Mouse (Mus musculus) CH12.LX (cell line): ENCODE data around the gene Polr2b. TPM values are rescaled to one million over a fixed set of nuclear protein-coding genes. Genes with fewer than 3 reads are reported as not detected.

Source experiments
- DNase-seq: peaks from one replicate; pipeline ENCODE4 v3.0.0-alpha.2; 2013; ENCODE audit errors: extremely low read depth
- H3K27ac ChIP-seq: 2 replicates; pipeline ENCODE4 v1.5.1; 2012; ENCODE audit warnings: low read depth, mild to moderate bottlenecking, control low read depth, moderate library complexity; ENCODE audit not compliant: insufficient read depth
- H3K27me3 ChIP-seq: replicated peaks from 2 replicates; pipeline ENCODE3; 2012; ENCODE audit warnings: inconsistent platforms
- H3K36me3 ChIP-seq, 2 experiments: replicated peaks in 1 of 2; 2 replicates each; pipeline versions ENCODE3 to v1.6.1; 2012; ENCODE audit warnings: inconsistent platforms in 1 of 2, low read length in 1 of 2, mild to moderate bottlenecking in 1 of 2, mixed read lengths in 1 of 2, moderate library complexity in 1 of 2; ENCODE audit not compliant: control insufficient read depth in 1 of 2, insufficient read depth in 1 of 2
- H3K4me1 ChIP-seq, 2 experiments: 2 replicates each; pipeline ENCODE4 v1.6.1; 2012; ENCODE audit warnings: inconsistent platforms in 1 of 2, moderate library complexity in 1 of 2; ENCODE audit not compliant: insufficient read depth in 2 of 2, control insufficient read depth in 1 of 2
- H3K4me2 ChIP-seq: 2 replicates; pipeline ENCODE4 v1.6.1; 2012; ENCODE audit warnings: low read depth, mild to moderate bottlenecking, control low read depth; ENCODE audit not compliant: poor library complexity, insufficient read depth, severe bottlenecking
- H3K4me3 ChIP-seq, 3 experiments: fragments of 150-350 bp in 1 of 3; sonication (generic) in 1 of 3; replicated peaks in 1 of 3; 2 replicates each; pipeline versions ENCODE3 to v1.5.1; 2011 to 2012; ENCODE audit warnings: low read depth in 2 of 3, low read length in 2 of 3, mild to moderate bottlenecking in 2 of 3, moderate library complexity in 2 of 3, control low read depth in 1 of 3, improper control_type of control experiment in 1 of 3, inconsistent platforms in 1 of 3, mixed read lengths in 1 of 3; ENCODE audit not compliant: poor library complexity in 1 of 3
- H3K79me2 ChIP-seq: replicated peaks from 2 replicates; pipeline ENCODE4 v1.6.1; 2012; ENCODE audit warnings: mild to moderate bottlenecking, moderate library complexity; ENCODE audit not compliant: control insufficient read depth, poor library complexity, insufficient read depth, severe bottlenecking; ENCODE audit errors: extremely low read depth
- H3K9ac ChIP-seq: 2 replicates; pipeline ENCODE4 v1.6.1; 2012; ENCODE audit warnings: low read depth, mild to moderate bottlenecking, control low read depth, moderate library complexity; ENCODE audit not compliant: insufficient read depth
- H3K9me3 ChIP-seq: replicated peaks from 2 replicates; pipeline ENCODE3; 2012; ENCODE audit warnings: low read length, inconsistent platforms, mixed read lengths
- BHLHE40 ChIP-seq: IDR thresholded peaks from 2 replicates; pipeline ENCODE4 v1.6.1; 2011; ENCODE audit warnings: mild to moderate bottlenecking, low read depth, low read length, improper control_type of control experiment
- CHD1 ChIP-seq: IDR thresholded peaks from 2 replicates; pipeline ENCODE4 v1.6.1; 2012; ENCODE audit warnings: low read depth, low read length, improper control_type of control experiment, inconsistent platforms
- CHD2 ChIP-seq: IDR thresholded peaks from 2 replicates; pipeline ENCODE4 v1.6.1; 2011; ENCODE audit warnings: low read length, improper control_type of control experiment
- CTCF ChIP-seq, 2 experiments: IDR thresholded peaks in 1 of 2; conservative IDR thresholded peaks in 1 of 2; 2 replicates each; pipeline ENCODE4 v1.5.1; 2011 to 2012; ENCODE audit warnings: low read depth in 2 of 2, low read length in 2 of 2, improper control_type of control experiment in 1 of 2, inconsistent platforms in 1 of 2, mild to moderate bottlenecking in 1 of 2, moderate library complexity in 1 of 2
- E2F4 ChIP-seq: IDR thresholded peaks from 2 replicates; pipeline ENCODE4 v1.6.1; 2011; ENCODE audit warnings: low read depth, low read length, improper control_type of control experiment; ENCODE audit not compliant: insufficient replicate concordance
- ELF1 ChIP-seq: IDR thresholded peaks from 2 replicates; pipeline ENCODE4 v1.6.1; 2014; ENCODE audit warnings: low read depth, mild to moderate bottlenecking, inconsistent platforms, low read length, improper control_type of control experiment
- EP300 ChIP-seq: IDR thresholded peaks from 2 replicates; pipeline ENCODE4 v1.6.1; 2011; ENCODE audit warnings: low read length, improper control_type of control experiment
- ETS1 ChIP-seq: conservative IDR thresholded peaks from 2 replicates; pipeline ENCODE4 v1.6.1; 2012; ENCODE audit warnings: low read depth, mild to moderate bottlenecking, inconsistent platforms, low read length, improper control_type of control experiment, moderate library complexity
- GABPA ChIP-seq: IDR thresholded peaks from 2 replicates; pipeline ENCODE4 v1.6.1; 2012; ENCODE audit warnings: low read depth, low read length, improper control_type of control experiment, inconsistent platforms; ENCODE audit not compliant: insufficient replicate concordance
- HCFC1 ChIP-seq: IDR thresholded peaks from 2 replicates; pipeline ENCODE4 v1.6.1; 2012; ENCODE audit warnings: low read depth, mild to moderate bottlenecking, inconsistent platforms, low read length, improper control_type of control experiment
- JUN ChIP-seq: IDR thresholded peaks from 2 replicates; pipeline ENCODE4 v1.6.1; 2011; ENCODE audit warnings: low read depth, mild to moderate bottlenecking, low read length, improper control_type of control experiment, moderate library complexity; ENCODE audit not compliant: insufficient read depth
- JUND ChIP-seq: conservative IDR thresholded peaks from 2 replicates; pipeline ENCODE4 v1.6.1; 2011; ENCODE audit warnings: low read depth, low read length, improper control_type of control experiment
- MAX ChIP-seq: IDR thresholded peaks from 2 replicates; pipeline ENCODE4 v1.6.1; 2011; ENCODE audit warnings: low read length, improper control_type of control experiment
- MAZ ChIP-seq: IDR thresholded peaks from 2 replicates; pipeline ENCODE4 v1.6.1; 2012; ENCODE audit warnings: low read depth, mild to moderate bottlenecking, inconsistent platforms, low read length, improper control_type of control experiment, moderate library complexity
- MEF2A ChIP-seq: IDR thresholded peaks from 2 replicates; pipeline ENCODE4 v1.6.1; 2014; ENCODE audit warnings: low read depth, mild to moderate bottlenecking, inconsistent platforms, low read length, improper control_type of control experiment, borderline replicate concordance
- MYC ChIP-seq: IDR thresholded peaks from 2 replicates; pipeline ENCODE4 v1.6.1; 2011; ENCODE audit warnings: low read depth, mild to moderate bottlenecking, improper control_type of control experiment, low read length
- NELFE ChIP-seq: IDR thresholded peaks from 2 replicates; pipeline ENCODE4 v1.6.1; 2011; ENCODE audit warnings: low read depth, low read length, improper control_type of control experiment
- NRF1 ChIP-seq: IDR thresholded peaks from 2 replicates; pipeline ENCODE4 v1.6.1; 2014; ENCODE audit warnings: low read depth, mild to moderate bottlenecking, inconsistent platforms, low read length, improper control_type of control experiment, moderate library complexity
- POLR2AphosphoS2 ChIP-seq: IDR thresholded peaks from 2 replicates; pipeline ENCODE4 v1.6.1; 2011; ENCODE audit warnings: low read depth, low read length, improper control_type of control experiment
- RAD21 ChIP-seq: IDR thresholded peaks from 2 replicates; pipeline ENCODE4 v1.6.1; 2011; ENCODE audit warnings: low read depth, mild to moderate bottlenecking, low read length, improper control_type of control experiment, moderate library complexity
- RCOR1 ChIP-seq: conservative IDR thresholded peaks from 2 replicates; pipeline ENCODE4 v1.6.1; 2012; ENCODE audit warnings: low read depth, mild to moderate bottlenecking, inconsistent platforms, low read length, improper control_type of control experiment
- SIN3A ChIP-seq: IDR thresholded peaks from 2 replicates; pipeline ENCODE4 v1.6.1; 2012; ENCODE audit warnings: low read length, improper control_type of control experiment, inconsistent platforms
- SMC3 ChIP-seq: IDR thresholded peaks from 2 replicates; pipeline ENCODE4 v1.6.1; 2011; ENCODE audit warnings: low read depth, low read length, improper control_type of control experiment
- TBP ChIP-seq: conservative IDR thresholded peaks from 2 replicates; pipeline ENCODE4 v1.6.1; 2011; ENCODE audit warnings: low read depth, low read length, improper control_type of control experiment
- TCF12 ChIP-seq: IDR thresholded peaks from 2 replicates; pipeline ENCODE4 v1.6.1; 2014; ENCODE audit warnings: low read depth, mild to moderate bottlenecking, inconsistent platforms, low read length, improper control_type of control experiment
- UBTF ChIP-seq: IDR thresholded peaks from 2 replicates; pipeline ENCODE4 v1.6.1; 2012; ENCODE audit warnings: low read depth, mild to moderate bottlenecking, inconsistent platforms, low read length, improper control_type of control experiment, moderate library complexity
- USF2 ChIP-seq: conservative IDR thresholded peaks from 2 replicates; pipeline ENCODE4 v1.6.1; 2011; ENCODE audit warnings: low read depth, low read length, improper control_type of control experiment
- ZC3H11A ChIP-seq: IDR thresholded peaks from 2 replicates; pipeline ENCODE4 v1.6.1; 2012; ENCODE audit warnings: low read depth, mild to moderate bottlenecking, inconsistent platforms, low read length, improper control_type of control experiment
- ZKSCAN1 ChIP-seq: IDR thresholded peaks from 2 replicates; pipeline ENCODE4 v1.6.1; 2012; ENCODE audit warnings: low read depth, inconsistent platforms, low read length, improper control_type of control experiment, borderline replicate concordance
- ZMIZ1 ChIP-seq: IDR thresholded peaks from 2 replicates; pipeline ENCODE4 v1.6.1; 2012; ENCODE audit warnings: low read depth, mild to moderate bottlenecking, inconsistent platforms, low read length, improper control_type of control experiment
- ZNF384 ChIP-seq: IDR thresholded peaks from 2 replicates; pipeline ENCODE4 v1.6.1; 2012; ENCODE audit warnings: low read depth, low read length, improper control_type of control experiment, inconsistent platforms
- dilution Hi-C: fragments of 300-500 bp; cut with MboI; formaldehyde crosslinking; loops from 2 replicates; pipeline ENCODE4 v1.14.3; 2020; ENCODE audit warnings: low sequenced_read_pairs; ENCODE audit not compliant: extremely low pct_unique_long_range_greater_than_20kb, extremely low pct_ligation_motif_present
- in situ Hi-C: fragments of 300-500 bp; cut with MboI; formaldehyde crosslinking; loops from 3 replicates; pipeline ENCODE4 v1.14.3; 2019; ENCODE audit warnings: low sequenced_read_pairs, low pct_ligation_motif_present, low pct_unique_long_range_greater_than_20kb, mixed read lengths
- polyA plus RNA-seq: library from polyadenylated mRNA; unstranded; fragments of >175 nt; gene quantifications from 2 replicates; pipeline ENCODE4 v1.2.1, GENCODE M21; 2012; ENCODE audit warnings: low read depth; ENCODE audit not compliant: insufficient read length
- total RNA-seq, 2 experiments: library from RNA; depleted of rRNA; stranded (reverse); fragments of 300-350 nt in 1 of 2; fragments of >200 nt in 1 of 2; gene quantifications; 2 replicates each; pipeline ENCODE4 v1.2.3; 2012 to 2014

Polr2b gene
- total and polyA plus RNA-seq, 3 experiments: 88.0 to 133 (median 119) TPM

GRCm38 (mm10) chr5:77287901-77288300, 22.0 kb upstream of the Polr2b start:
- H3K27ac ChIP-seq: no peak overlapping the region
- no peaks in the 10 kb centered on the region for H3K9me3 ChIP-seq
- dilution Hi-C loops: no loop called here
- H3K4me2 ChIP-seq: no peak overlapping the region
- H3K36me3 ChIP-seq: peaks cover 40 to 59% of the 10 kb centered on the region in 2 experiments
- no peak overlapping the region for H3K4me3 ChIP-seq
- H3K9ac ChIP-seq: no peak overlapping the region
- no peak for DNase-seq
- TF ChIP-seq CTCF (conservative IDR thresholded peaks at IDR 0.05 in 1 of 2, IDR thresholded peaks at IDR 0.05 in 1 of 2; ENCODE audit: low read depth in 2 of 2, low read length in 2 of 2) (no peak), JUN (no peak), HCFC1 (no peak), UBTF (no peak), TCF12 (no peak), NELFE (no peak), JUND (no peak)
- TF ChIP-seq, all 38 proteins: peak for 0
- H3K27me3 ChIP-seq: no peaks in the 10 kb centered on the region
- H3K4me1 ChIP-seq: peaks cover 24 to 78% of the 10 kb centered on the region in 2 experiments
- in situ Hi-C loops: no loop called here
- H3K79me2 ChIP-seq: peaks cover 11% of the 10 kb centered on the region

GRCm38 (mm10) chr5:77289686-77290085, 20.3 kb upstream of the Polr2b start:
- DNase-seq: peak; percentile 93
- peaks cover 11% of the 10 kb centered on the region for H3K79me2 ChIP-seq
- no peaks in the 10 kb centered on the region for H3K9me3 ChIP-seq
- H3K27ac ChIP-seq: peak overlapping the region; percentile 83
- no peak overlapping the region for H3K9ac ChIP-seq
- in situ Hi-C loops: no loop called here
- dilution Hi-C loops: no loop called here
- H3K27me3 ChIP-seq: no peaks in the 10 kb centered on the region
- H3K4me1 ChIP-seq: peaks cover 31 to 84% of the 10 kb centered on the region in 2 experiments
- H3K4me2 ChIP-seq: peak overlapping the region; percentile 19
- H3K4me3 ChIP-seq: no peak overlapping the region
- peaks cover 47 to 64% of the 10 kb centered on the region in 2 experiments for H3K36me3 ChIP-seq
- TF ChIP-seq ETS1 (peak; percentile 98), CHD2 (peak; percentile 92), SIN3A (peak; percentile 96), RAD21 (no peak), MEF2A (peak; percentile 96), RCOR1 (peak; percentile 99), ZMIZ1 (no peak; the same call in none of the 2 replicates), ZKSCAN1 (no peak), JUND (peak; percentile 79), TBP (0 out of 2 replicates have a peak, but pooled peaks have one; percentile 7), CTCF (conservative IDR thresholded peaks at IDR 0.05 in 1 of 2, IDR thresholded peaks at IDR 0.05 in 1 of 2; ENCODE audit: low read depth in 2 of 2, low read length in 2 of 2) (no peak), UBTF (no peak), EP300 (peak; percentile 100), USF2 (no peak), NELFE (no peak), ZNF384 (peak; percentile 41; the same call in 1 of the 2 replicates), ZC3H11A (no peak), JUN (peak; percentile 82), E2F4 (peak; percentile 35; the same call in 1 of the 2 replicates), NRF1 (peak; percentile 29; the same call in 1 of the 2 replicates), HCFC1 (no peak), GABPA (no peak), POLR2AphosphoS2 (no peak), SMC3 (peak; percentile 5; the same call in 1 of the 2 replicates), MAX (peak; percentile 49; the same call in 1 of the 2 replicates), ELF1 (peak; percentile 43; the same call in 1 of the 2 replicates), BHLHE40 (peak; percentile 99), CHD1 (no peak), MAZ (peak; percentile 93), MYC (peak; percentile 73)
